Mouse (Mus musculus): Measurements from ENCODE around the gene Gm5724. TPM values are rescaled to one million over a fixed set of nuclear protein-coding genes. Genes with fewer than 3 reads are reported as not detected.

Gene Gm5724
- polyA plus RNA-seq (2014; fragmentation: Nextera tagmentation; extraction: Ambion mirVana) = not detected in 2 replicates

DNA sequence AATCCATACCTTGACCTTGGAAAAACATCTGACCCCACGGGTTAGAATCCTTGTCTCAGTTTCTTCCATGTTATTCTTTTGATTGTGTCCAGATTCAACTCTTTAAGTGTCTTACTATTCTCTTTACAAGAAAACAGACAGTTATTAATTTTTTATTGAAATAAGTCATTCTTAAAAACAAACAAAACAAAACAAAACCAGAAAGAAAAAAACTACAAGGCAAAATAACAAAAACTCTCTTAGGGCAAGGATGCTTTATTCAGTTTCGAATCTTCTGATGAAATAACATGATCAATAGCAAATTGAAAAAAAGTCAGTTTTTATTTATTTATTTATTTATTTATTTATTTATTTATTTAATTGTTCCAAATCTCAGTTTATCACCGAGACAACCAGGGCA lies at the start of gene Gm5724:
Gene Gm5724 (minus strand): TSS at position 101 of the 400 bp plus-strand sequence.
- H3K27me3 ChIP-seq (ENCODE audit: control insufficient read depth, insufficient read depth, low read length) = no peaks in the 10 kb centered on the region
- WGBS = 83% methylated on average over 3 of the region's 3 CpGs
- H3K36me3 ChIP-seq (ENCODE audit: control insufficient read depth, insufficient read depth, low read length) = no peaks in the 10 kb centered on the region
- H3K4me3 ChIP-seq (ENCODE audit: low read depth, low read length) = no peak within 1 kb of the TSS
- ATAC-seq (ENCODE audit: low read depth) = no peak
- H3K4me1 ChIP-seq (ENCODE audit: control insufficient read depth, insufficient read depth, low read length) = no peaks in the 10 kb centered on the region
- no peak within 1 kb of the TSS for H3K27ac ChIP-seq (ENCODE audit: low read depth, low read length)
- H3K9ac ChIP-seq (replicated peaks; ENCODE audit: low read depth, low read length) = no peak within 1 kb of the TSS
- H3K4me2 ChIP-seq (ENCODE audit: low read depth, low read length) = no peak within 1 kb of the TSS
- H3K9me3 ChIP-seq (ENCODE audit: control insufficient read depth, low read length) = no peaks in the 10 kb centered on the region

DNA sequence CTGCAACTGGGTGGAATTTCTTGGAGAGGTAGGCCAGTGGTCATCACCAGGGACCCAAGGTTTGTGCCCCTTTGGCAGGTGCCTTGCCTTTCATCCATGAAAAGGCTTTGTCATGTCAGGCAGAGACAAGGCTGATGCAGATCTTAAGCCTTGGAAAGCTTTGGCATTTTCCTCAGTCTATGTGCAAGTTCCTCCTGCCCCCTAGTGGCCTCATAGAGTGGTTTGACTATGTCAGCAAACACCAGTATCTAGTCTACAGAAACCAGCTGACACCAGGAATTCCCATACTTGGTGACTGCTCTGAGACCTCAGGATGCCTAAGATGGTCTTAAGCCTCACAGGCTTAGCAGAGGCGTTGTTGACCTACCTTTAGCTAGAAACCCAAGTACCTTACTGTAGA lies 24.2 kb upstream of the Gm5724 start:
- Histone ChIP-seq H3K4me2 (ENCODE audit: low read depth, low read length) (no peak overlapping the region), H3K4me3 (ENCODE audit: low read depth, low read length) (no peak overlapping the region), H3K9me3 (ENCODE audit: control insufficient read depth, low read length) (no peaks in the 10 kb centered on the region), H3K27ac (ENCODE audit: low read depth, low read length) (no peak overlapping the region), H3K36me3 (ENCODE audit: control insufficient read depth, insufficient read depth, low read length) (no peaks in the 10 kb centered on the region), H3K9ac (replicated peaks; ENCODE audit: low read depth, low read length) (no peak overlapping the region), H3K4me1 (ENCODE audit: control insufficient read depth, insufficient read depth, low read length) (no peaks in the 10 kb centered on the region), H3K27me3 (ENCODE audit: control insufficient read depth, insufficient read depth, low read length) (no peaks in the 10 kb centered on the region)
- ATAC-seq (ENCODE audit: low read depth) = peak; percentile 88
- 39% methylated on average over 1 of the region's 1 CpGs for WGBS

DNA sequence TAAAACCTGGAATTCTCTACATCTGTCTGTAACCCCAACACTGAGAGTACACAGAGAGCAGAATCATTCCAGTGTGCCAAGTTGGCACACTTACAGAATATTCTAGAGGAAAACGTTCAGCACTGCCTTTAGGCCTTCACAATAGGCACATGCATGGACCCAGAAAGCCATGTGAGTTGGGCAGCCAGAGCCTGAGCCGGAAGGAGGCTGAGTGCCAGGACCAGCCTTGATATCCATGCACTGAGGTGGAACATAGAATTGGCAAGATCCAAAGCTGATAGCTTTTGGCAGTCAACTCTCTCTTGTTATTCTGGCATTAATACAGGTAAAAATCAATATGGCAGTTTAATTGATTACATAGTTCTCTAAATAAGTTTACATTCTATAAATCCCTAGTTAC lies 866 bp upstream of the Gm5724 start:
- Histone ChIP-seq H3K27me3 (ENCODE audit: control insufficient read depth, insufficient read depth, low read length) (no peaks in the 10 kb centered on the region), H3K27ac (ENCODE audit: low read depth, low read length) (no peak overlapping the region), H3K9ac (replicated peaks; ENCODE audit: low read depth, low read length) (no peak overlapping the region), H3K4me3 (ENCODE audit: low read depth, low read length) (no peak overlapping the region), H3K36me3 (ENCODE audit: control insufficient read depth, insufficient read depth, low read length) (no peaks in the 10 kb centered on the region), H3K4me1 (ENCODE audit: control insufficient read depth, insufficient read depth, low read length) (no peaks in the 10 kb centered on the region), H3K9me3 (ENCODE audit: control insufficient read depth, low read length) (no peaks in the 10 kb centered on the region), H3K4me2 (ENCODE audit: low read depth, low read length) (no peak overlapping the region)
- ATAC-seq (ENCODE audit: low read depth) = no peak
- 81% methylated on average over 2 of the region's 2 CpGs for WGBS

DNA sequence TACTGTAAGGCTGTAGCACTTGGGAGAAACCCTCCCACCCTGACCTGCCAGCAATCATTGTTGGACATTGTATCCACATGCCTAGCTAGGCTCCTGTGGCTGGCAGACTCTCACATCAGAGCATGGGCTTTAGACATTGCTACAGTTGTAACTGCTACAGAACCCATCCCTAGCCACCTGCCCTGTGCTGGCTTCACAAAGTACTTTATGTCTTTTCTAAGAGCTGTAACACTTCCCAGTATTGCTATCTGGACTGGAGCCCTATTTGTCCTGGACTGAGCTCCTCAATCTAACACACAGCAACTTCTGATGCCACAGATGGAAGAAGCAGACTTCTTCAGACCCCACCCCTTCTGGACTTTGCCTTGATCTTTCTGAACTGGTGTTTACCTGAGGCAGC lies 82.4 kb downstream of the Gm5724 start:
- no peak overlapping the region for H3K4me3 ChIP-seq (ENCODE audit: low read depth, low read length)
- no peaks in the 10 kb centered on the region for H3K4me1 ChIP-seq (ENCODE audit: control insufficient read depth, insufficient read depth, low read length)
- no peak overlapping the region for H3K27ac ChIP-seq (ENCODE audit: low read depth, low read length)
- no peak overlapping the region for H3K4me2 ChIP-seq (ENCODE audit: low read depth, low read length)
- ATAC-seq (ENCODE audit: low read depth) = no peak
- H3K9ac ChIP-seq (replicated peaks; ENCODE audit: low read depth, low read length) = no peak overlapping the region
- no peaks in the 10 kb centered on the region for H3K36me3 ChIP-seq (ENCODE audit: control insufficient read depth, insufficient read depth, low read length)
- H3K27me3 ChIP-seq (ENCODE audit: control insufficient read depth, insufficient read depth, low read length) = no peaks in the 10 kb centered on the region
- H3K9me3 ChIP-seq (ENCODE audit: control insufficient read depth, low read length) = no peaks in the 10 kb centered on the region

DNA sequence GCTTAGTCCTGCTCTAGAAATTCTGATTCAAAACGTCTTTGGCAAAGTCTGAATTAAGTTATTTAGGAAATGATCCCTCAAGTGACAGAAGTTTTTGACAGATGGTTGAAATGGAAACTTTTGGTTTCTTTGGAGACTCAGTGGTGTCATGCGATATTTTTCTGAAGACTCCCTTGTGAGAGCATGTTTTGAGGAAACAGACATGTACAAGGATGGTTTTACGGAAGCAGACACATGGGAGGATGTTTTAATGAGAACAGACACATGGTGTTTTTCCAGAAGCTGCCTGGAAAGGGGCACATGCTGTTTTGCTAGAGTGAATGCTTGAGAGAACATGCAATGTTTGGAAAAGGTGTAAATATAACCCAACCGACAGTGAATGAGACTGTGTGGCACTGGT lies 86.6 kb downstream of the Gm5724 start:
- WGBS = 81% methylated on average over 4 of the region's 4 CpGs
- Histone ChIP-seq H3K36me3 (ENCODE audit: control insufficient read depth, insufficient read depth, low read length) (no peaks in the 10 kb centered on the region), H3K4me2 (ENCODE audit: low read depth, low read length) (no peak overlapping the region), H3K9ac (replicated peaks; ENCODE audit: low read depth, low read length) (no peak overlapping the region), H3K9me3 (ENCODE audit: control insufficient read depth, low read length) (no peaks in the 10 kb centered on the region), H3K4me3 (ENCODE audit: low read depth, low read length) (no peak overlapping the region), H3K27ac (ENCODE audit: low read depth, low read length) (no peak overlapping the region), H3K27me3 (ENCODE audit: control insufficient read depth, insufficient read depth, low read length) (no peaks in the 10 kb centered on the region), H3K4me1 (ENCODE audit: control insufficient read depth, insufficient read depth, low read length) (no peaks in the 10 kb centered on the region)
- no peak for ATAC-seq (ENCODE audit: low read depth)

Other genes starting within 250 kb of the Gm5724 start
- gene Slco1c1, start 249.4 kb downstream of the Gm5724 start, polyA plus RNA-seq (2014; fragmentation: Nextera tagmentation; extraction: Ambion mirVana) = 9.2 and 10.4 TPM in 2 replicates
- gene Slco1b2, start 144.3 kb downstream of the Gm5724 start, polyA plus RNA-seq (2014; fragmentation: Nextera tagmentation; extraction: Ambion mirVana) = not detected in 2 replicates
- gene Slco1a4, start 82.4 kb upstream of the Gm5724 start, polyA plus RNA-seq (2014; fragmentation: Nextera tagmentation; extraction: Ambion mirVana) = 0.19 TPM in 1 of 2 replicates, not detected in the other
- not detected in 2 replicates for gene Slco1a1, start 173.2 kb upstream of the Gm5724 start, polyA plus RNA-seq (2014; fragmentation: Nextera tagmentation; extraction: Ambion mirVana)
- gene Gm6614, start 237.6 kb upstream of the Gm5724 start, polyA plus RNA-seq (2014; fragmentation: Nextera tagmentation; extraction: Ambion mirVana) = 0.08 TPM in 1 of 2 replicates, not detected in the other